Mouse (Mus musculus) lung, postnatal 0 days (tissue): Measurements from ENCODE around the gene Gng8.

Experiments used
- CTCF ChIP-seq: IDR thresholded peaks from 2 replicates; pipeline ENCODE4 v1.5.1; 2016; ENCODE audit warnings: antibody characterized with exemption, mild to moderate bottlenecking
- EP300 ChIP-seq: IDR thresholded peaks from 2 replicates; pipeline ENCODE4 v1.6.1; 2016; ENCODE audit warnings: antibody characterized with exemption, mild to moderate bottlenecking, control low read depth

- TF ChIP-seq EP300: no peak
- TF ChIP-seq CTCF: no peak
Observed at GRCm38 (mm10) chr7:16853302-16853831, 38.2 kb upstream of the Gng8 start.
